Mouse (Mus musculus) heart, postnatal 0 days (tissue): ENCODE measurements around the gene Fxr2.

Experiments used
- CTCF ChIP-seq: IDR thresholded peaks from 2 replicates; pipeline ENCODE4 v1.5.1; 2016; ENCODE audit warnings: antibody characterized with exemption, control low read depth, low read depth
- EP300 ChIP-seq: IDR thresholded peaks from 2 replicates; pipeline ENCODE4 v1.6.1; 2016; ENCODE audit warnings: antibody characterized with exemption, low read depth

DNA sequence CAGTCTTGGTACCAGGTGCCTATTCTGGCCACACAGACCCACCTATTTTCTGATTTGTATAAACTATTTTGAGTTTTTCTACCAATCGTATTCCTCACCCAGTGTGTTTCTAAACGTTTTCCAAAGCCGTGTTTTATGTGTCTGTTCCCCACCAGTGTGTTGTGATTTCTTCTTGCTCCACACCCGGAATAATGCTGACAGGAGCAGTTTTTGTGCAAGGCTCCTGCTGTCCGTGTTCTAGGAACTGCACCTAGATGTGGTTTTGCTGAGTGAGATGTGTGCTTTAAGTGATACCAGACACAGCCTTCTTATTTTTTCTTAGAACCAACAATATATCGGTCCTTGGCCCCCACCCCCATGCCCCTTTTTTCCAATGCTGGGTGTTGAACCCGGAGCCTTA is 48.8 kb upstream of the Fxr2 start:
- TF ChIP-seq CTCF (no peak), EP300 (no peak)
